Comparison of ENCODE assay signal across 8 mouse cellular contexts in the genomic region with DNA sequence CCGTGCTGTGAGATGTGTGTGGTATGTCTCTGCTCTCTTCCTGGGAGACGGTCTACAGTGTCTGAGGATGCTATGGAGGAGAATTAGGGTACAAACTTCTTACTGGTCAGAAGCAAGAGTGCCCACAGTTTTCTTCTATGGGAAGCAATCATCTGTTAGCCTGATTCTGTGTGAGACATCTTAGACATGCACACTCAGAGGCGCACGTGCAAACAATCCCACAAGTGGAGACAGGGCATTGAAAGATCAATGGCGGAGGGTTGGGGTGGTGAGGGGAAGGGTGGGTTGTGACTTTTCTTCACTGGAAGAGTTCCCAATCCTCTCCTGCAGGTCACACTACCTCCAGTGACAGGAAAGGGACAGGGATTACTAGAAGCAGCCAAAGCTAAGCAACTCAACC. TPM values are rescaled to one million over a fixed set of nuclear protein-coding genes. Genes with fewer than 3 reads are reported as not detected.
DNase-seq lines count a peak whose midpoint lies in the region; ATAC-seq lines count a peak whose summit lies in the region.

No protein-coding gene starts in this region.

- H3K27me3 ChIP-seq in heart, embryonic 13.5 days (replicated peaks), result peaks cover 8% of the 10 kb centered on the region; the same call in 1 of the 2 replicates
- H3K27me3 ChIP-seq in hindbrain, embryonic 11.5 days (ENCODE audit: control insufficient read depth, insufficient read depth, low read length), result peaks cover 18% of the 10 kb centered on the region
- H3K27me3 ChIP-seq in midbrain, embryonic 11.5 days (ENCODE audit: control insufficient read depth, insufficient read depth, low read length), result peaks cover 27% of the 10 kb centered on the region

- H3K9ac ChIP-seq in heart, embryonic 13.5 days, result peak overlapping the region; percentile 86
- H3K9ac ChIP-seq in hindbrain, embryonic 11.5 days (ENCODE audit: low read depth, low read length), result peak overlapping the region; percentile 49; the same call in 1 of the 2 replicates
- H3K9ac ChIP-seq in midbrain, embryonic 11.5 days (ENCODE audit: low read length), result peak overlapping the region; percentile 66

- no peaks in the 10 kb centered on the region for H3K9me3 ChIP-seq in heart, embryonic 13.5 days
- H3K9me3 ChIP-seq in hindbrain, embryonic 11.5 days (ENCODE audit: control insufficient read depth, low read length), result no peaks in the 10 kb centered on the region
- no peaks in the 10 kb centered on the region for H3K9me3 ChIP-seq in midbrain, embryonic 11.5 days (ENCODE audit: control insufficient read depth, low read length)

- DNase-seq in heart, adult 8-10 months (ENCODE audit: low spot score), result no peak
- peak; percentile 23 for DNase-seq in ES-CJ7 (ENCODE audit: low read depth, low spot score)
- DNase-seq in hindbrain, embryonic 11.5 days (ENCODE audit: low spot score), result no peak
- peak; percentile 91 for DNase-seq in midbrain, embryonic 11.5 days (ENCODE audit: low spot score, missing footprints)
- DNase-seq in thymus, adult 18-20 months, result no peak
- no peak for DNase-seq in retina, postnatal 1 day
- DNase-seq in adrenal gland, postnatal 25 days, result no peak

- no peaks in the 10 kb centered on the region for H3K36me3 ChIP-seq in heart, embryonic 13.5 days
- H3K36me3 ChIP-seq in hindbrain, embryonic 11.5 days (ENCODE audit: control insufficient read depth, insufficient read depth, low read length), result no peaks in the 10 kb centered on the region
- H3K36me3 ChIP-seq in midbrain, embryonic 11.5 days (ENCODE audit: control insufficient read depth, insufficient read depth, low read length), result no peaks in the 10 kb centered on the region

- peak overlapping the region; percentile 66 for H3K4me3 ChIP-seq in heart, embryonic 13.5 days
- H3K4me3 ChIP-seq in hindbrain, embryonic 11.5 days (ENCODE audit: low read depth, low read length), result peak overlapping the region; percentile 47
- peak overlapping the region; percentile 53 for H3K4me3 ChIP-seq in midbrain, embryonic 11.5 days (ENCODE audit: low read depth, low read length)

- H3K4me2 ChIP-seq in heart, embryonic 13.5 days, result peak overlapping the region; percentile 96
- peak overlapping the region; percentile 94 for H3K4me2 ChIP-seq in hindbrain, embryonic 11.5 days (replicated peaks; ENCODE audit: low read depth, low read length)
- H3K4me2 ChIP-seq in midbrain, embryonic 11.5 days, result peak overlapping the region; percentile 92

- no peak overlapping the region; the same call in 1 of the 2 replicates for H3K27ac ChIP-seq in heart, embryonic 13.5 days (replicated peaks)
- no peak overlapping the region for H3K27ac ChIP-seq in hindbrain, embryonic 11.5 days (ENCODE audit: low read depth, low read length)
- no peak overlapping the region for H3K27ac ChIP-seq in midbrain, embryonic 11.5 days (ENCODE audit: low read depth, low read length)

- peaks cover 28% of the 10 kb centered on the region for H3K4me1 ChIP-seq in heart, embryonic 13.5 days
- H3K4me1 ChIP-seq in hindbrain, embryonic 11.5 days (replicated peaks; ENCODE audit: control insufficient read depth, insufficient read depth, low read length), result no peaks in the 10 kb centered on the region
- no peaks in the 10 kb centered on the region; the same call in 1 of the 2 replicates for H3K4me1 ChIP-seq in midbrain, embryonic 11.5 days (ENCODE audit: control insufficient read depth, insufficient read depth, low read length)

- ATAC-seq in heart, embryonic 13.5 days (ENCODE audit: extremely low read depth, insufficient number of reproducible peaks, low FRiP score, low TSS enrichment), result no peak
- no peak for ATAC-seq in hindbrain, embryonic 11.5 days (ENCODE audit: low FRiP score)
- ATAC-seq in midbrain, embryonic 11.5 days (ENCODE audit: low FRiP score), result no peak

- 31% methylated on average over 5 of the region's 5 CpGs for WGBS in heart, embryonic 13.5 days
- WGBS in hindbrain, embryonic 11.5 days, result 48% methylated on average over 5 of the region's 5 CpGs
- 42% methylated on average over 5 of the region's 5 CpGs for WGBS in midbrain, embryonic 11.5 days

RNA-seq across cellular contexts. Expression of a gene that starts 0.6 kb away (rescaled TPM):
- 0.76 and 1.3 TPM in 2 replicates for polyA plus RNA-seq in heart, embryonic 13.5 days (2015; fragmentation: Nextera tagmentation; extraction: Ambion mirVana)
- 1 to 10 TPM in 2 of 4 experiments, under 1 TPM in 2; 0.69 to 1.3 (median 0.96) TPM for total RNA-seq in heart, adult 8-10 months (2022)
- 0.22 and 0.37 TPM in 2 replicates for polyA plus RNA-seq in hindbrain, embryonic 11.5 days (2014; fragmentation: Nextera tagmentation; extraction: Ambion mirVana)
- polyA plus RNA-seq in midbrain, embryonic 11.5 days (2014; fragmentation: Nextera tagmentation; extraction: Ambion mirVana), result 0.21 and 0.31 TPM in 2 replicates
- total RNA-seq in adrenal gland, postnatal 25 days (2021), result 2.8 TPM in 2 replicates

RNA-seq across cellular contexts. Expression of a gene that starts 25.0 kb away (rescaled TPM):
- 0.08 TPM in 1 of 2 replicates, not detected in the other for polyA plus RNA-seq in heart, embryonic 13.5 days (2015; fragmentation: Nextera tagmentation; extraction: Ambion mirVana)
- total RNA-seq in heart, adult 8-10 months (2022), result under 1 TPM in 2 of 4 experiments, not detected in 2; 0.16 to 0.23 TPM
- polyA plus RNA-seq in hindbrain, embryonic 11.5 days (2014; fragmentation: Nextera tagmentation; extraction: Ambion mirVana), result 0.17 TPM in 1 of 2 replicates, not detected in the other
- polyA plus RNA-seq in midbrain, embryonic 11.5 days (2014; fragmentation: Nextera tagmentation; extraction: Ambion mirVana), result 0.07 TPM in 1 of 2 replicates, not detected in the other
- 0.15 TPM in 1 of 2 replicates, not detected in the other for total RNA-seq in adrenal gland, postnatal 25 days (2021)

Comparison
In these comparisons a context has a peak if more than half of its experiments do, and no peak if none do; other contexts are left out.
1. DNase-seq: peak in ES-CJ7 (single experiment) and midbrain, embryonic 11.5 days (single experiment); none in heart, adult 8-10 months (single experiment), hindbrain, embryonic 11.5 days (single experiment), thymus, adult 18-20 months (0 of 2), retina, postnatal 1 day (single experiment) and adrenal gland, postnatal 25 days (single experiment).
2. Peak in every context shown above with its lines, with median percentiles within 50 percentile points of each other: H3K4me2 ChIP-seq, H3K4me3 ChIP-seq and H3K9ac ChIP-seq.